Mouse (Mus musculus): ENCODE data around the gene Tecpr1.

Gene Tecpr1

GRCm38 (mm10) chr5:144151270-144151669, 72.1 kb downstream of the Tecpr1 start:
- in situ Hi-C loops (cut with MboI; ENCODE audit: low pct_unique_long_range_greater_than_20kb in 1 of 2, low sequenced_read_pairs in 2 of 2, unreplicated experiment in 1 of 2), result loop anchor here (10.0 kb wide), 1 partner anchor 96 kb away; no protein-coding TSS in a partner anchor

- in situ Hi-C loops (cut with MboI; ENCODE audit: low pct_unique_long_range_greater_than_20kb in 1 of 2, low sequenced_read_pairs in 2 of 2, unreplicated experiment in 1 of 2), result no loop called here
These were observed 73.9 kb downstream of the Tecpr1 start for GRCm38 (mm10) chr5:144149530-144149929.

GRCm38 (mm10) chr5:144146898-144147297, 76.5 kb downstream of the Tecpr1 start:
- in situ Hi-C loops (cut with MboI; ENCODE audit: low pct_unique_long_range_greater_than_20kb in 1 of 2, low sequenced_read_pairs in 2 of 2, unreplicated experiment in 1 of 2), result no loop called here

Data from mouse embryonic stem cell (cell line).